Mouse (Mus musculus) retina, postnatal 7 days (tissue): ENCODE measurements at regions not wholly inside any gene's neighbourhood (a gene's known extent, or its start where the extent isn't known, plus 50 kb on each side); places are given as distances from the start of the nearest gene placed in this dataset.
A peak's percentile ranks its signal among the peaks of the same experiment; 100 is the strongest.
"Not testable (repeated sequence)": the region's sequence is repeated elsewhere in the genome, so short reads cannot be mapped to it uniquely, and the experiment has no call there.

Experiments
- DNase-seq: peaks from one replicate; pipeline ENCODE4 v3.0.0-alpha.2; 2012; ENCODE audit warnings: low read depth, low spot score

DNA sequence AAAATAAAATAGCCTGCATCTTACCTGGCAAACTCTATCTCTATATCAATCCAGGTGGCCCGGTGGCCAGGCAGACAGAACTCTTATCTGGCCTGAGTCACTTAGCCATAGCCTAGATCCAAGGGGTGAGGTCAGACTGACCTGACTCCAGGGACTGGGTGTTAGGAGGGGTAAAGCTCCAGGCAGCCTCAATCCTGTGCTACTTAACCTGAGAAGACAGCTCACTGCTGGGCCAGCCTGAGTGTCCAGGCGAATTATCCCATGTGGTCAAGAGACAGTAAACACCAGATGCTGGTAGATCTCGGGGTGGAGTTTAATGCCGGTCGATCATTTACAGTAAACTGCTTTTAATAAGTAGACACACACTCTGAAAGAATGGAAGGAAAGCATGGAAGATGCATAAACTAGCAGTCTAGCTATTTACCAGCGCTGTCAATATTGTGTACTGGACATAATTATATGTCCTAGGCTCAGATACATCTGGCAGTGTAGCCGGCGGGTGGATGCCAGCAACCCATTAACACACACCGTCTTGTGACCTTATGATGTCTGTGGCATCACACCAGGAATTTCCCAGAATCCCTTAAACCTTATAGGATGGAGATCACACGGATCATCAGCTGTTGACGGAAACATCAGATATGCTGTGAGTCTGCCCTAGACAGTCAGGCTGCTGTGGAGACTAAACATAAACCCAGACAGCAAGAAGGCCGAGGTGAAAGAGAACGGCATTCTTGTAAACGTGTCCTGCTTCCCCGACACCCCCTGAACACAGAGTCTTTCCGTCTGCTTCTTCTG lies 153.9 kb upstream of the Ubl3 start:
- DNase-seq: peak; percentile 51

DNA sequence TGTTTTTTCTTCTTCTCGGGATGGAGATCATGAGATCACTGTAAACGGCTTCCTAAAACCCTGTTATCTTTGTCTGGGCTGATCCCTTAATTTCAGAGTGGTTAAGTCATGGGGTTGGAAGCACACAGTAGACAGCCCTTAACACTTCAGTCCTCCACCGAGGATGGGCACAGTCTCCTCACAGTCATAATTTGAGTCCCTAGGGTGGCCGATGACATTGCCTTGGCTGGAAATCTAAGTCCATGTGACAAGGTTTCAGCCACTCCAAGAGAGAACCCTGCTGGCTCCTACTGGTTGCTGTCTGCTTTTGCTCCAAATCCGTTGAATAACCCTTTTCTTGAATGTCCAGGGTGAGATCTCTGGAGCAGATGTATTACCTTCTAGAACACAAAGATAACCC lies 152.2 kb upstream of the Ubl3 start:
- no peak for DNase-seq

DNA sequence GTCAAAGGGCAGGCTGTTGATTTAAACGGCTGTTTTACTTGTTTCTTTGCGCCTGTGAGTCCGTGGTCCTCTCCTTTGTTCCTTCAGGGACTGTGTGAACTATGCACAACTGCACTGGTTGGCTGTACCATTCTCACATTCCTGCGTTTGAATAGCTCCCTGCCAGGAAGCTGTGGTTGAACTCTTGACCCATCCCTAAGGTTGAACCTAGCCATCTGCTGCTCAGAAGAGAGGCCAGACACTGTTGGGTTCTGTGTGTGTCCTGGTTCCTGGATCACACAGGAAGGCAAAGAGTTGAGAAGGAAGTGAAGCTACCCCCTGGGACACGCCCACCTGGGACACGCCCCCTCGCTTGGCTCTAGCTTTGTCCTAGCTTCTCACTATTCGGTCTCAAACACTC lies 149.3 kb upstream of the Ubl3 start:
- DNase-seq: no peak

DNA sequence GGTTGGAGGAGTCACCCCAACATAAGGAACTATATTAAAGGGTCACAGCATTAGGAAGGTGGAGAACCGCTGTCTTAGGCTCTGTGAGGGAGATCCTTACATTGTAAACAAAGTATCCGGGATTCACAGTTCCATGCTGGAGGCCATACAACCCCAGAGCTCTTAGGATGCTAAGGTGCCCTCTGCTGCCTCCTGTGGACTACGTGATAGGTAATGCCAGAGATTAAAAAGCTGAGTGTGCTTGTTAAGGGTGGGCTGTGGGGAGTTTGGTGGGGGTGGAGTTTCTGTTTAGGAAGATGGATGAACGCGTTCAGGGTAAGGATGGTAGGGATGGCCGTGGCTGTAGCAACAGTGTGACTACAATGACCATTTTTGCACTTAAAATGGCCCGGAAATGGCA lies 148.4 kb upstream of the Ubl3 start:
- DNase-seq: no peak

DNA sequence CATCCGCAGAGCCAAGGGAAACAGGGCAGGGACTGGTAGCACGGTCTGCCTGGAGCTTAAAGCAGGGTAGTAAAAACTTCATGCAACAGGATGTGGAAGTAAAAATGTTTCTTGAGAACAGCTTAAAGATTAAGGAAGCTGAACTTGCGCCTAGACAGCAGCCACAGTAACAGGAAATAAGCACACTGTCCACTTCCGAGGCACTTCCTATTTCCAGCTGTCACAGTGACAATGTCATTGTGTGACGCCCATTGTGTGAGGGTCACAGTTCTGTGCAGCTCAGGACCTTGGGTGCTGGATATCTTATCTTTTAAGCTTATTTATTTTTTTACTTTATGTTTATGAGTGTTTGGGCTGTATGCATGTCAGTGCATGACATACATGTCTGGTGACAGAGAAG lies 147.7 kb upstream of the Ubl3 start:
- DNase-seq: no peak

DNA sequence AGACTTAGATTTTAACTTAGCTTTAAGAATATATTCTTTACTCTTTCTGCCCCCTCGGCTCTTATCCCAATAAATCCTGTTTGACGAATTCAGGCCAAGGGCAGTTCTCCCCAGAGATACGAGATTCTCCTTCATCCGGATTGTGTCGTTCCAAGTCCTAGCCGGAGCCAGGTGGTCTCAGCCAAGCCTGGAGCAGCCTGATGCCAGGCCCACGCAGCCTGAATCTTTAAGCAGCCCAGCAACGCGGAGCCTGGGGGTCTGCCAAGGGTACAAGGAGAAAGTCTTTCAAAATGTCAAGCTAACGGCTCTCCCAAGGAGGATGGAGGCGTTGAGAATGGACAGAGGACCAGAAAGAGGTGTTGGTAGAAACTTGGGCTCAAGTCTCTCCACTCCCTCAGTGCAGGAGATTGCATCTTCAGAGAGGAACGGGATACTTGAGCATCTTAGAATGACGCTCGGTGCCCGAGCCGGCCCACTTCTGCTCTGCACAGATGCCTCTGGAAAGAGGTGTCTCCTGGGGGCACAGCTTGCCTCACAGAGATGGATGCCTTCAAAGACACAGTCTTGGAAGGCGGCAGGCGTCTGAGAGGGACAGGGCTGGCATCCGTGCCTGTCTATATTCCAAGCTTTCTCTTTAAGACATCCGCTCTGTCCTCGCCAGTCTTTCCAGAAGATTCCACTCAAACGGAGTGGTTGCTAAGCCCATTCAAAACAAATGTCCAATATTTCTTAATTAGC lies 145.2 kb upstream of the Ubl3 start:
- DNase-seq: no peak

DNA sequence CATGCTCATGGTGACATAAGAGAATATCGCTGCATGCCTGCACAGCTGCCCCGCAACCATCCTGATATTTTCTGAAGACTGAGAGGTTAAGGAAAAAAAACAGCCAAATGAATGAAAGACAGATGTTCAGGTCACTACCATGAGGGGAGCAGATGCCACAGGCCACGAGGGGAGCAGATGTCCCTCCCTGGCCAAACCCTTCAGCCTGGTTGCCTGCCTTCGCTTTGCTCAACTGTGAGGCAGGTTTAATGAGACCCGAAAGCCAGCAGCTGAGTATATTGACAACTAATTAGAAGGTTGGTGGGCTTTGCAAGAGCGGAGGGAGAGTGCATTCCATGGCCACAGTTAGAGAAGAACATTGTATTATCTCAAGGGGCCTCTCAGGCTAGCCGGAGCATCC lies 141.8 kb upstream of the Ubl3 start:
- DNase-seq: no peak

DNA sequence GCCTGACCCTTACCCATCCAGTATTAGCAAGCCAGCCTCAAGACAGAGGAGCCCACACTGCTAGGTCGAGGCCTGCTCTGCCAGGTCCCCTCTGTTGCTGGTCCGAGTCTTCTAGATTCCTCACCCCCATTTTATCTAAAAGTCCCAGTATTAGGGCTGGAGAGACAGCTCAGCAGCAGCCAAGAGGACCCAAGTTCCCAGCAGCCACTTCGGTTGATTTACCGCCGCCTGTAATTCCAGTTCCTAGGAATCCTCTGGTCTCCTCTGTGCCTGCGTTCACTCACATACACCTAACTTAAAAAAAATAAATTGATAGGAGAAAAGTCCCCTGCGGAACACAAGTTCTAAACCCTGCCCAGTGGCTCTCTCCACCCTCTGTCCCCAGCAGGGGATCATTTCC lies 138.9 kb upstream of the Ubl3 start:
- DNase-seq: no peak

DNA sequence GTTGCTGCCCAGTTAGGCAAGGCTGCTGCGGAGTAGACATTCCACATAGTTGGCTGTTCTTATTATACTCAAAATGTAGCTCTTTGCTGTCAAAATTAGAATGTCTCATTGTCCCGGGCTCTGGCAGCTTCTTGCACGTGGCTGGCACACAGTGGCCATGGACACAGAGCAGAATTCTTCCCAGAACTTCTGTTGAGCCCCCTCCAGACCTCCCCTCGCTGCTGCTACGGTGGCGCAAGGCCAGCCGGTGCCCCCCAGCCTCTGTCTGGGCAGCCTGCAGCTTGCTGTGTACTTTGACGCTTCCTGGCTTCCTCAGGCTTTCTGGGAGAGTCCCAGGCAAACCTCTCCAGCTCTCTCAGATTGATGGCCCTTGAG lies 138.2 kb upstream of the Ubl3 start:
- no peak for DNase-seq

DNA sequence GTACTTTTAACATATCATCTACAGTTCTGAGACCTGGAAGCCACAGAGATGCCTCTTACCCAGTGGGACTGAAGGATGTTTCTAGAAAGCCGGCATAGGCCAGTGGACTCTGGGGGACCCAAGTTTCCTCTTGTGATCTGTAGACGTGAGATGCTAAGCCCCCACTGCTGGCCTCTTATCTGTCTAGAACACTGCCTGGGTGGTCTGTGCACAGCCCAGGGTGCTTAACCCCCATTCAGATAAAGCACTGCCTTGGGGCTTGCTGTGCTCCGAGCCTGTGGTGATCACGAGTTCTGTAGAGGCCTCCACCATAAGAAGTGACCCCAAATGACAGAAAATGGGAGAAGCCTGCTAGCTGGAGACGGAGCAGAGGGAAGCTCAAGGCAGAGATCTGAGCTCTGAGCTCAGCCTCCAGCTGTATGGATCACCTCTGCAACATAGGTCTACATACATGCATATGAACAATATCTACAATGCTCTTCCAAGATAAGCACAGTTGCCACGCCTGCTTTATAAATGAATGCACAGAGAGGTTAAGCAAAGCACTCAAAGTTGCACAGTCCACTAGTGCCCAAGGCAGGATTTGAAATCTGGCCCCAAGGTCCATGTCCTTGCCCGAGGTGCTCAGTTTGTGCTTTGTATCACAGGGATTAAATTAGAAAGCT lies 137.7 kb upstream of the Ubl3 start:
- no peak for DNase-seq

DNA sequence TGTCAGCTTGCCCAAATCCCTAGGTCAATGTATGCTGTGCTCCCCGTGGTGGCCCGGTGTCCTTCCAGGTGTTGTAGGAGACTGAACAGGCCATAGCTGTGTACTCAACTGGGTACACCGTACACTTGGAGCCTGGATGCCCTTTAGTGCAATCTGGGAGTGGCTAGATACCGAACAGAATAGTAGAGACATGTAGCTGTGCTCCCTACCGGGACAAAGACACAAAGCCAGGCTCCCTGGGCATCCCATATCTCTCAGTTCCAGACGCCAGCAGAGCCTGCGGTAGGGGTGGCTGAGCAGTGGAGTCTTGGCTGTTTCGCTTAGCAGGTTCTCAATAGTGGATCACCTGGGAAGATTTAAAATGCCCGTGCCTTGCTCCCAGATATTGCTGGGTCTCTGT lies 136.7 kb upstream of the Ubl3 start:
- no peak for DNase-seq

DNA sequence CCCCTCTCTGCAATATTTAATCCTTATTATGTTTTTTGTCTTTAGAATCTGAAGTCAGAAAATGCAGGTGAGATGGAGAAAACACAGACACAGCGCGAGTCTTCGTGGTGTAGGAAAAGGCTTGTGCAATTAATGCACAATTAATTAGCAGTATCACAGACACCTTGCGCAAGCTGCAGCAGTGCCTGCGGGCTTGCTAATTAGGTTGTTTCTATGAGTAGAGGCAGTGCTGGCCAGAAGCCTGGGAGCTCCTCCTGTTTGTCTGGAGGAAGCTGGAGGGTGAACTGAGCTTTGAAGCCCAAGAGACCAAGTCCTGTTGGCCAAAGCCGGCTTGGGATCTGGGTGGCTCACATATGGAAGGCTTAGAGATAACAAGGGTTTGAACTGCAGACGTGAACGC lies 135.9 kb upstream of the Ubl3 start:
- no peak for DNase-seq

DNA sequence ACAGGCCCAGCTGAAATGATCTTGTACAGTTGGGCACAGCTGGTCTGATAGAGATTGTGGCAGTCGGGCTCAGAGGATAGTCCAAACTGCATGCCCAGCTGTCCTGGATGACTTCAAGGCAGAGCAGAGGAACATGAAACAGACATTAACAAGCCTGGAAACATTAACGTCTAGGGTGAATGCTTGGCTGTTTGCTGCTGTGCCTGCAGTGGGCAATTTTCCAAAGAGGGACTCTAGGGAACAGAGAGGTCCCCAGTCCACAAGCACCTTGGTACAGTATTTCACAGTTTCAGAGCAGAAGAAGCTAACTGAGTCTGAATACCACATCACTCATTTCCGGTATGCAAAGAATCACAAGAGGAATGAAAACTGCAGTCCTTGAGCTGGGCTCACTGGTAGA lies 135.2 kb upstream of the Ubl3 start:
- DNase-seq: no peak

DNA sequence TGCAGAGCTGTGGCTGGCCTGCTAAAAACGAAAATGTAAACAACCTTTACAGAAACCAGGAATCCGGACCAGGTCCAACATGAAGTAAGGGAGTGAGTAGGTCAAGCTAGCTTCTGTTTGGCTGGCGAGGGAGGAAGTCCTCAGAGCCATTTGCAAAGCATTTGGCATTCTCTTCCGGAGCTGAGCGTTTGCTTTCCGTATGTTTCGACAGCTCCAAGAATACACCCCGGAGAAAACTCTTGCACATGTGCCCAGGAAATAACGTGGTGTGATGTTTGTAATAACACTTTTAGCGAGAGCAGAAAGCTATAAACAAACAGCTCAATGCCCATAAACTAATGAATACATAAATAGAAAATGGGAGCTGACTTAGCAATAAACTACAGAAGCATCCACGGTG lies 131.6 kb upstream of the Ubl3 start:
- DNase-seq: no peak

DNA sequence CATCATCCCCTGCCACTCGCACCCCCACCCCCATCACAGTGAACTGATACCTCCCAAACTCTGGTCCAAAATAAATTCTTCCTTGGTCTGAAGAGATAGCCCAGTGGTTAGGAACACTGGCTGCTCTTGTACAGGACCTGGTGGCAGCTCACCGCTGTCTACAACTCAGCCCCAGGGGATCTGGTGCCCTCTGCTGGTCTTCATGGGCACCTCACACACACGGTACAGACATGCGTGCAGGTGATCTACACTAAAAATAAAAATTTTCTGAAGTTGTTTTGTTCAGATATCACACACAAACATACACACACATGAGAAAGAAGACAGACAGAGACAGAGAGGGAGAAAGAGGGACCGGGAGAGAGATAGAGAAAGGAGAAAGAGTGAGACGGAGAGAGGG lies 130.0 kb upstream of the Ubl3 start:
- no peak for DNase-seq

DNA sequence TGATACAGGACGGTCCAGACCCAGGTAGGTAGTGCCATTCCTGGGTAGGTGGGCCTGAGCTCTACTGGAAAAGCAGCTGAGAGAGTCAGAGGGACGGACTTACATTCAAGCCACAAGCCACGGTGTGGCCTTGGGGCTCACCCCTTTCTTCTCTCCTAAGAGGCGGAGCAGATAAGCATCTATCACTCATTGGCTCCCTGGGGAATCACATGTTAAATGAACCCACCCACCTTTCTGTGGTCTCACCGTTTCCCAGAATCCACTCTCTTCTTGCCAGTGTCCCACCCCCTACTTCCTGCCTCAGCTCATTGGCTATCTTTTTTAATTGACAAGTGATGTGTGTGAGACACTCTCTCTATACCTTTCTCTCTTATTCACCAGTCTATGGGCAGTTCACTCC lies 127.8 kb upstream of the Ubl3 start:
- no peak for DNase-seq

DNA sequence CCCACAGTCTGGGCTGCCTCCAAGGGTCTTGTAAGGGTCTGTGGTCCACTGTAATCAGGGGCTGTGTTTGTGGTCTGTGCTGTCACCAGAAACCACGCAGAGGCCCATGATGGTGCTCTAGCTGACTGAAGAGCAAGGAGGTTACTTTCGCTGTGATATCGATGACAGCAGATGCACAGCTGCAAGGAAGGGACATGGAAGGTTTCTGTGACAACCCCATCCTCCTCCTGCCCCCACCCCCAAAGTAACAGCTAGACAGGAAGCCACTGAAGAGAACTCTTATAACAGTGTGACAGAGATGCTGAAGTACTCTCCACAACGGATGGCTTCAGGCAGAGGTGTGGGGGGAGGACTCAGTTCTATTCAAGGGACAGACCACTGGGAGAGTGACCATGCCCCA lies 127.0 kb upstream of the Ubl3 start:
- no peak for DNase-seq

DNA sequence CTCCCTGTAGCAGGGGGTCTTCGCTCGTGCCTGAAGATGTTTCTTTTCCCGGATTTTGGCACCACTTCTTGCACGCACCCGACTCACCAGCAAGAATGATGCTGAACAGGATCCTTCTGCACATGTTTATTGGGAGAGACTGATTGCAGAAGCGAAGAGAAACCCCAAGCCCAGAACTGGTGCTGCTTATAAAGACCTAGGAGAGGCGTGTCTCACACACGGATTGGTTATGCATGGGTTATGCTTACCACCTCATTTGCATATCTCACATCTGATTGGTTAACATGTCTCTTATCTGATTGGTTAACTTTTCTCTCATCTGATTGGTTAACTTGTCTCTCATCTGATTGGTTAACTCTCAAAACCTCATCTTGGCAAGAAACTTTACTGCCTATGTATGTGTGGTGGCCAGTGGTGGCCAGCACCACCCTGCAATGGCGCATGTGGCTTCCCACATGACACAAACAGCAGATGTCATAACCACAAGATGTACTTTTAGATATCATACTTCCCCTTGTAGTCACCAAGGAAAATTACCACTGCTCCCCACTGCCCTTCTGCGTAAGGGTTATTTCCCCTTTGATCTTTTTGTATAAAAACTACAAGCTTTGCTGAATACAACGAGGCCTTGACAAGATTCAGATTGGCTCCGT lies 125.8 kb upstream of the Ubl3 start:
- DNase-seq: not testable (repeated sequence)

DNA sequence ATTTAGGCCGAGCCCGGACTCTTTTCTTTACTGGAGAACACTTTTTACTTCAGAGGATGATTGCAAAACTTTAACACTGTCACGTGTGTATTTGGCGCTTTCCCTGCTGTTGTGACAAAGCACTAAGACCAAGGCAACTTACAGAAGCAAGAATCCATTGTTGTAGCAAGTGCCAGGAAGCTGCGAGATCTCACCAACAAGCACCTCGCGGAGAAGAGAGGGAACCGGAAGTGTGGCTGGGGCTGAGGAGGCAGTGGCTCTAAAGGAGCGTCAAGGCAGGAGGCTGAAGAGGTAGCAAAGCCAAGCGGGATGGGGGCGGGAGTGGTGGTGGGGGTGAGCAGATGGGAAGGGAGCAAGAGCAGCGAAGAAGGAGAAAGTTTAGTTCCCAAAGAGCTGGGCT lies 121.7 kb upstream of the Ubl3 start:
- no peak for DNase-seq

DNA sequence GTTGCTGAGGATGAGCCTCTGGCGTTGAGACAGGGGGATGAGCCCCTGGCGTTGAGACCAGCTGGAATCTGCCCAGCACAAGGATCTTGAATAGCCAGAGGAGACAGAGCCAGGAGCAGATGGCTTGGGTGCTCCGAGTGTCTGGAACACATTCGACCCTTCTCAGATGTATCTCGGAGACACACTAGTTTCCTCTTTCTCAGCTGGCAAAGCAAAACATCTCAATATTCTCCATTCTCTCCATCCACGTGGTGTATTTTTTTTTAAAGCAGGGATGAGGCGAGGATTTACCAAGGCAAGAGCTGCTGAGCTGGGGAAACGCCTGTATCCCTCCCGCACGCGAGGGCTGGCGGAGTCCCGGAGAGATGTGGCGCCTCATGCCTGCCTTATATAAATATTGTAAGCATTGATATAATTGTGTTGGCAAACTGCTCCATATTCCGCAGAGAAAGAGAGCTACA lies 109.7 kb upstream of the Ubl3 start:
- no peak for DNase-seq

DNA sequence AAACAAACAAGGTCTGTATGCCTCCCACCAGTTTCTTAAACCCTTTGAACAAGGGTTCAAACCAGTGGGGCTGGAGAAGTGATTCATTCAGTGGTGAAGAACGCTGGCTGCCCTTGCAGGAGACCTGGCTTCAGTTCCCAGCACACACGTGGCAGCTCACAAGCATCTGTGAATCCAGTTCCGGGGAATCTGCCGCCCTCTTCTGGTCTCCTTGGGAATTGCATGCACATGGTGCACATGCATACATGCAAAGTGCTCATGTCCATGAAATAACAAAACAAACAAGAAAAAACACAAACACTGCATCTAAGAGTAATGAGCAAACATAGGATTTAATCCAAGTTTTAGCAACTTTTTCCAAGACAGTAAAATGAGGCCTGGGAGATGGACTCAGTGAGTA lies 108.5 kb upstream of the Ubl3 start:
- no peak for DNase-seq

DNA sequence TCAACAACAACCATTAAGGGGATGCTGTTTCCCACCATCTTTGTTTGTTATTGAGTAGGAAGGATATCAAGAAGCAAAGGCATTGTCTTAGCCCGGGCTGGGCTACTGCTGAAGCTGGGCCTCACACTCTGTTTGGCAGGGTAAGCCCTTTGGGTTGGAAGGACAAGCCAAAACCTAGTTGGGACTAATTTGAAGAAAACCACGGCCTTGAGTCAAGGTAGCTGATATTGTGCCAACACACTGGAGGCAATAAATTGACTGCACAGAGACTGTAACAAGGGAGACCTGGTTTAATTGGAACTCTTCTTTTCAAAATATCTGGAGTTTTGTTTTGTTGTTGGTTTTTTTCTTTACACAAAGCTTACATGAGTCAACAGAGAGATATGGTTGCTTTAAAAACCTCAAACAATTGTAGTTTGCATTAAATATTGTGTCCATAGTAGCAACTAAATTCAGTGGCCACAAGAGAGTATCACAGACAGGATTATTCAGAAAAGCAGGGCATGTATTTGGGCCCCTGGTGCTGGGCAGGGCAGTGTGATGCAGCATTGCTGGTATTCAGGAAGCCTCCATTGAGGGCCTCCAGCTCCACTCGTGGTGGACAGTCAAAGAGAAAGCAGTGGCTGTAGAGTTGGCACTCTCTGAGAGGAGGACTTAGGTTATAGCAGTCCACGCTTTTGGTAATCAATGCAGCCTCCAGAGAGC lies 105.5 kb upstream of the Ubl3 start:
- no peak for DNase-seq
